Mouse (Mus musculus) embryonic fibroblast, embryonic 13.5 days (primary cell): ENCODE measurements around the gene D3Ertd254e.

Experiments used
- CTCF ChIP-seq: IDR thresholded peaks from 2 replicates; pipeline ENCODE4 v1.5.1; 2011; ENCODE audit warnings: mild to moderate bottlenecking, control low read depth, low read length, moderate library complexity, borderline replicate concordance; ENCODE audit not compliant: insufficient read depth
- POLR2A ChIP-seq: IDR thresholded peaks from 2 replicates; pipeline ENCODE4 v1.6.1; 2011; ENCODE audit warnings: low read depth, mild to moderate bottlenecking, control low read depth, low read length, moderate library complexity

DNA sequence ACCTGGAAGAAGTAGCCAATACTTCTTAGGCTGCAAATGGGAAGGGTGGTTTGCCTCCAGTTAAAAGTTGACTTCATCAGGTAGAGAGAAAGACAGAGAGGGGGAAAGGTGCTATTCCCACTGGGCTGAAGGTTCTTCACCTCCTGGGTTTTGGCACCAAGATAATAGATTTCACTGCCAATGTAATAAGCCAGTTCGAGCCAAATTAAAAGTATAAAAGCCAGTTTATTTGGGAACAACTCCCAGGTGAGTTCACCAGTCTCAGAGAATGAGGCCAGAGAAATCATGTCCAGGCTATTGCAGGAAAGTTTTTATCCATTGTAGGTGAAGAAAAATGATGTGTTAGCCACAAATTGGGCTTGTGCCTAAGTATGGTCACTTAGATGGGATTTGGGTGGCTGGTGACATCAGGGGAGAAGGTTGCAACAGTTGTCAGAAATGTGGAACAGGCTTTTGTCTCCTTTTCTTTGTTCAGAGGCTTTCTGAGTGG is 12.6 kb upstream of the D3Ertd254e start:
- TF ChIP-seq CTCF: no peak
- no peak for TF ChIP-seq POLR2A
